Mouse (Mus musculus) myocyte (in vitro differentiated cells): ENCODE measurements at regions not wholly inside any gene's neighbourhood (a gene's known extent, or its start where the extent isn't known, plus 50 kb on each side); places are given as distances from the start of the nearest gene placed in this dataset.

ENCODE experiments used
- H3K27me3 ChIP-seq: one replicate; pipeline ENCODE4 v1.6.1; 2011; ENCODE audit not compliant: control insufficient read depth, insufficient read depth, insufficient read length
- H3K36me3 ChIP-seq: one replicate; pipeline ENCODE4 v1.6.1; 2011; ENCODE audit not compliant: control insufficient read depth, insufficient read depth
- H3K4me2 ChIP-seq: one replicate; pipeline ENCODE4 v1.6.1; 2011; ENCODE audit warnings: low read depth, control low read depth
- H3K4me3 ChIP-seq: one replicate; pipeline ENCODE4 v1.5.1; 2011; ENCODE audit warnings: mild to moderate bottlenecking, control low read depth, moderate library complexity
- H3K79me2 ChIP-seq: one replicate; pipeline ENCODE4 v1.6.1; 2011; ENCODE audit not compliant: control insufficient read depth, insufficient read depth
- H3ac ChIP-seq: one replicate; pipeline ENCODE4 v1.6.1; 2011; ENCODE audit not compliant: control insufficient read depth, insufficient read length
- CEBPB ChIP-seq: IDR thresholded peaks from 2 replicates; pipeline ENCODE4 v1.6.1; 2011; ENCODE audit warnings: mild to moderate bottlenecking, moderate library complexity; ENCODE audit not compliant: poor library complexity, insufficient read depth, severe bottlenecking
- E2F4 ChIP-seq: IDR thresholded peaks from one replicate; pipeline ENCODE4 v1.6.1; 2011; ENCODE audit warnings: mild to moderate bottlenecking, control low read depth, moderate library complexity; ENCODE audit not compliant: insufficient read depth
- MAX ChIP-seq: IDR thresholded peaks from one replicate; pipeline ENCODE4 v1.6.1; 2011; ENCODE audit warnings: low read depth, mild to moderate bottlenecking, control low read depth
- MYOD1 ChIP-seq, 3 experiments: IDR thresholded peaks; one replicate each; pipeline ENCODE4 v1.6.1; 2011; ENCODE audit warnings: control low read depth in 2 of 3, low read depth in 2 of 3, mild to moderate bottlenecking in 2 of 3, moderate library complexity in 1 of 3; ENCODE audit not compliant: insufficient read length in 2 of 3, control insufficient read depth in 1 of 3
- MYOG ChIP-seq, 3 experiments: IDR thresholded peaks; one replicate each; pipeline ENCODE4 v1.6.1; 2011; ENCODE audit warnings: control low read depth in 2 of 3, low read depth in 2 of 3, mild to moderate bottlenecking in 2 of 3; ENCODE audit not compliant: insufficient read length in 2 of 3, control insufficient read depth in 1 of 3, insufficient read depth in 1 of 3
- POLR2A ChIP-seq: IDR thresholded peaks from one replicate; pipeline ENCODE4 v1.6.1; 2011; ENCODE audit warnings: low read depth, mild to moderate bottlenecking, control low read depth, moderate library complexity; ENCODE audit not compliant: insufficient read length
- POLR2AphosphoS2 ChIP-seq: IDR thresholded peaks from one replicate; pipeline ENCODE4 v1.6.1; 2011; ENCODE audit warnings: low read depth, control low read depth; ENCODE audit not compliant: insufficient read length
- REST ChIP-seq: IDR thresholded peaks from one replicate; pipeline ENCODE4 v1.6.1; 2011; ENCODE audit warnings: mild to moderate bottlenecking, control low read depth, moderate library complexity; ENCODE audit not compliant: insufficient read depth, insufficient read length
- SRF ChIP-seq: IDR thresholded peaks from one replicate; pipeline ENCODE4 v1.6.1; 2011; ENCODE audit warnings: low read depth; ENCODE audit not compliant: control insufficient read depth, insufficient read length
- TCF12 ChIP-seq: IDR thresholded peaks from one replicate; pipeline ENCODE4 v1.6.1; 2011; ENCODE audit warnings: mild to moderate bottlenecking, control low read depth; ENCODE audit not compliant: poor library complexity, insufficient read depth, severe bottlenecking
- TCF3 ChIP-seq: IDR thresholded peaks from one replicate; pipeline ENCODE4 v1.6.1; 2011; ENCODE audit warnings: low read depth, control low read depth; ENCODE audit not compliant: insufficient read length
- USF1 ChIP-seq: IDR thresholded peaks from one replicate; pipeline ENCODE4 v1.6.1; 2011; ENCODE audit warnings: low read depth, mild to moderate bottlenecking, control low read depth, moderate library complexity

GRCm38 (mm10) chr17:93260366-93261205 lies 61.8 kb downstream of the Adcyap1 start:
- H3K27me3 ChIP-seq = no peaks in the 10 kb centered on the region
- no peak overlapping the region for H3K4me3 ChIP-seq

GRCm38 (mm10) chr17:93261206-93261504 lies 62.3 kb downstream of the Adcyap1 start:
- H3K36me3 ChIP-seq = no peaks in the 10 kb centered on the region
- no peaks in the 10 kb centered on the region for H3K79me2 ChIP-seq
- H3K4me2 ChIP-seq = no peak overlapping the region
- no peak for TF ChIP-seq TCF3
- no peak for TF ChIP-seq POLR2AphosphoS2
- TF ChIP-seq USF1 = no peak
- TF ChIP-seq TCF12 = no peak
- no peak for TF ChIP-seq MYOD1 (IDR thresholded peaks at IDR 0.05; ENCODE audit: control insufficient read depth in 1 of 3, insufficient read length in 2 of 3, low read depth in 2 of 3)
- no peak overlapping the region for H3K4me3 ChIP-seq
- H3ac ChIP-seq = no peak overlapping the region
- H3K27me3 ChIP-seq = no peaks in the 10 kb centered on the region

More at GRCm38 (mm10) chr17:93260366-93261205, 61.8 kb downstream of the Adcyap1 start:
- Histone ChIP-seq H3ac (no peak overlapping the region), H3K36me3 (no peaks in the 10 kb centered on the region), H3K4me2 (no peak overlapping the region), H3K79me2 (no peaks in the 10 kb centered on the region)
- TF ChIP-seq USF1 = no peak
- no peak for TF ChIP-seq MYOG (IDR thresholded peaks at IDR 0.05; ENCODE audit: control insufficient read depth in 1 of 3, insufficient read depth in 1 of 3, insufficient read length in 2 of 3, low read depth in 2 of 3)

DNA sequence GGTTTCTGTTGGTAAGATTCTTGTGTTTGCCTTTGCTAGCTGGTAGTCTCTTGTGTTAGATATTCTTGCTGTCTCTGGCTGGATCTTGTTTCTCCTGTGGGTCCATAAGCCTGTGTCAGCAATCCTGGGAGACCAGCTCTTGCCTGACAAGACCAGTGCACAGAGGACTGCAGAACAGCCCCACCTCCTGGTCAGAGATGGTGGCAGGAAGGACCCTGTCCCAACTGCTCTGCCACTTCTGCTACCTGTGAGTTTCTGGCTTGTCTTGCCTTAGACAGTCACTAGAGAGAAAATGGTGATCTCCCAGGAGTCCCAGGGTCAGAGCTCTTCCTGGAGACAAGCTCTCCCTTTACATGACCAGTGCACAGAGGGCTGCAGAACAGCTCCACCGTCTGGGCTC lies 107.3 kb downstream of the Adcyap1 start:
- Histone ChIP-seq H3K4me2 (no peak overlapping the region), H3K4me3 (no peak overlapping the region), H3K27me3 (no peaks in the 10 kb centered on the region), H3K79me2 (no peaks in the 10 kb centered on the region), H3ac (no peak overlapping the region), H3K36me3 (no peaks in the 10 kb centered on the region)
- TF ChIP-seq TCF12 (no peak), E2F4 (no peak), MYOD1 (IDR thresholded peaks at IDR 0.05; ENCODE audit: control insufficient read depth in 1 of 3, insufficient read length in 2 of 3, low read depth in 2 of 3) (no peak), USF1 (no peak), REST (no peak), TCF3 (no peak), CEBPB (no peak), POLR2A (no peak), POLR2AphosphoS2 (no peak), SRF (no peak)

GRCm38 (mm10) chr17:93312139-93312538 lies 113.3 kb downstream of the Adcyap1 start:
- no peaks in the 10 kb centered on the region for H3K27me3 ChIP-seq
- no peak overlapping the region for H3K4me3 ChIP-seq
- no peak overlapping the region for H3K4me2 ChIP-seq
- no peaks in the 10 kb centered on the region for H3K36me3 ChIP-seq
- TF ChIP-seq POLR2AphosphoS2 (no peak), TCF3 (no peak), MYOD1 (IDR thresholded peaks at IDR 0.05; ENCODE audit: control insufficient read depth in 1 of 3, insufficient read length in 2 of 3, low read depth in 2 of 3) (no peak), CEBPB (no peak), SRF (no peak), USF1 (no peak), POLR2A (no peak), MAX (no peak), TCF12 (no peak), MYOG (IDR thresholded peaks at IDR 0.05; ENCODE audit: control insufficient read depth in 1 of 3, insufficient read depth in 1 of 3, insufficient read length in 2 of 3, low read depth in 2 of 3) (no peak)
- no peaks in the 10 kb centered on the region for H3K79me2 ChIP-seq
- no peak overlapping the region for H3ac ChIP-seq

DNA sequence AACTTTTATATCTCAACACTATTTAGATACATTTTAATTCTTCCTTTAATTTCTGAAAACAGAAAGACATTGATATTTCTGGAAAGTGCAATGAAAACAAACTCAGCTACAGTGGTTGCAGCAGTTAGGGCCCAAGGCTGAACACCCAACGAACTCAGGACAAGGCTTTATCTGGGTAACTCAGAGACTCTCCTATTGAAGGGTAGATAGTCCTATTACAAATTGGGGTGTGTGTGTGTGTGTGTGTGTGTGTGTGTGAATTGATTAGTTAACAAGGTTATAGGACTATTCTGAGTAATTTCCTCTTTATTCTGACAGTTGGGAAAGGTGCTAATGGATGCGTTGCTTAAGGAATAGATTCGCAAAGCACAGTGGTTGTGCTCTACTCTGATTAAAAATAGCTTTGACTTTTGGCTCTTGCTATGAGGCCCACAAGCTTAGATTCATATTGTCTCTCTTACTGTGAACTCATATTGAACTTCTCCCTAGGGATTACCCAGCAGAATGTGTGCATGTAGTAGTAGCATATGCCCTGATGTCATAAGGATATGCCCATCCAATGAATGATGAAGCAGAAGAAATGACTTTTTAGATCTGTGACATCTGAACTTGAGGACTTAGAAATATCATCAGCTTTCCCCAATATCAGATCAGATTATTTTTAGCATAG lies 114.0 kb downstream of the Adcyap1 start:
- Histone ChIP-seq H3K36me3 (no peaks in the 10 kb centered on the region), H3K4me3 (no peak overlapping the region), H3K27me3 (no peaks in the 10 kb centered on the region), H3ac (no peak overlapping the region), H3K79me2 (no peaks in the 10 kb centered on the region), H3K4me2 (no peak overlapping the region)
- no peak for TF ChIP-seq CEBPB
- TF ChIP-seq SRF = no peak
- TF ChIP-seq USF1 = no peak
- TF ChIP-seq E2F4 = no peak
- TF ChIP-seq POLR2A = no peak
- TF ChIP-seq MAX = no peak
